In genomic region chr16:10171276-10171675, GRCm38 (mm10) we compare ENCODE assay signal across 1 mouse cellular context.
A peak's percentile ranks its signal among the peaks of the same experiment; 100 is the strongest.
TF ChIP-seq lines count a peak whose summit lies in the region.

No protein-coding gene starts in this region.

TF ChIP-seq in CH12.LX, 34 proteins besides CTCF, POLR2A, EP300 and RAD21 (continued from another document):
- TF ChIP-seq POLR2AphosphoS2 (IDR thresholded peaks at IDR 0.05; ENCODE audit: low read depth, low read length) (no peak), SIN3A (IDR thresholded peaks at IDR 0.05; ENCODE audit: low read length) (peak; percentile 73), ZNF384 (IDR thresholded peaks at IDR 0.05; ENCODE audit: low read depth, low read length) (peak; percentile 72), MEF2A (IDR thresholded peaks at IDR 0.05; ENCODE audit: borderline replicate concordance, low read depth, low read length) (peak; percentile 95)
